Mouse (Mus musculus): ENCODE results near the gene Ltf. TPM values are rescaled to one million over a fixed set of nuclear protein-coding genes. Genes with fewer than 3 reads are reported as not detected.

The Ltf gene
- polyA plus RNA-seq, 1 experiment: 0.53 TPM

DNA sequence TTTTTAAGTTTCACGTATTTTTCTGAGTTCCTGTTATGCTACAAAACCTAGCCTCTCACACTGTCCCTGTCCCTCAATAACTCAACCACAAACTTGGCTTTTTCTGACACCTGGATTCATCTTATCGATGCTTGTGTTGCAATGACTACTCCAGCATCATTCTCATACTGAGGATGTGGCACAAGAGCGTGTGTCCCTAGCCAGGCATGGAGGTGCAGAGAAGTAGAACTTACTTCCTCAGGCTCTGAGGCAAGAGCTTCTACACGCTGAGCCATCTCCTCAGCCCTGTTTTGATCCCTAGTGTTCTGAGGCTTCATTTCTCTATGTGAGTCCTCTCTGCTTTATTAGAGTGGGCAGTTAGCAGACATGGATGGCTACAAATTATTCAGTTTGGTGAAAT is 14.6 kb downstream of the Ltf start:
- DNase-seq (ENCODE audit: low read depth): no peak
- TF ChIP-seq POLR2A (IDR thresholded peaks at IDR 0.05; ENCODE audit: borderline replicate concordance, extremely low read depth, insufficient read depth, insufficient read length, poor library complexity, severe bottlenecking): no peak

DNA sequence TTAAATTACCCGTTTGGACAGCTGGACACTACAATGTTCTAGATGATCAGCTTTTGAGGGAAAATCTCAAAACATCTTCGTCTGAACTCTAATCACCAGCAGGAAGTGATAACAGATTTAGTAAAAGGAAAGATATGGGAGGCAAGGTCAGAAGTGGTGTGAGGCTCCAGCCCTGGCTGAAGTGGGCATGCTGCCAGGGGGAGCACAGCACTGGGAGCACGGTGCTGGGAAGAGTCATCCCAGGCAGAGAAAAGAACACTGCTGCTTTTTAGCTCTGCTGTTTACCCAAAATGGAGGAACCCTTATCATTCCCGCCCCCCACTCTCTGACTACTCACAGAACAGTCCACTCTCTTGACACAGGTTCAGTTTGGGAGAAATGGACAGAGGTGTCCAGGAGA is 20.9 kb downstream of the Ltf start:
- TF ChIP-seq CTCF (IDR thresholded peaks at IDR 0.05; ENCODE audit: borderline replicate concordance, extremely low read depth, insufficient read depth, insufficient read length) (no peak), POLR2A (IDR thresholded peaks at IDR 0.05; ENCODE audit: borderline replicate concordance, extremely low read depth, insufficient read depth, insufficient read length, poor library complexity, severe bottlenecking) (no peak)
- DNase-seq (ENCODE audit: low read depth): no peak

DNA sequence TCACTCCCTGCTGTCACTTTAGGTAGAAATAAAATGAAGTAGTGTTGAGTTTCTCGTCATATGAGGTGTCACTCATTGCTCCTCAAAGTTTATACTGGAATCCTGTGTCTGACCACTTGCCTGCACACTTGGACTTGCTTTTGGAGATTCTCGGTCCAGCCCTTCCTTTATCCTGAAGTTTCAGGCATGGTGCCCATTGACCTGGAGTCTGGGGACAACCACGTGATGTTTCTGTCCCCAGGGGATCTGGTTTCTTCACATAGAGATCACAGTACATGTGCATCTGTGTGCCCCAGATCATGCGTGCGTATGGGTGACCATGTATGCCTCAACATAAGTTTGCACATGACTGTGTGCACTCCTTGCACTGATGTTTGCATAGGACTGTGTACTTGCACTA is 23.2 kb downstream of the Ltf start:
- no peak for TF ChIP-seq POLR2A (IDR thresholded peaks at IDR 0.05; ENCODE audit: borderline replicate concordance, extremely low read depth, insufficient read depth, insufficient read length, poor library complexity, severe bottlenecking)
- DNase-seq (ENCODE audit: low read depth): no peak

DNA sequence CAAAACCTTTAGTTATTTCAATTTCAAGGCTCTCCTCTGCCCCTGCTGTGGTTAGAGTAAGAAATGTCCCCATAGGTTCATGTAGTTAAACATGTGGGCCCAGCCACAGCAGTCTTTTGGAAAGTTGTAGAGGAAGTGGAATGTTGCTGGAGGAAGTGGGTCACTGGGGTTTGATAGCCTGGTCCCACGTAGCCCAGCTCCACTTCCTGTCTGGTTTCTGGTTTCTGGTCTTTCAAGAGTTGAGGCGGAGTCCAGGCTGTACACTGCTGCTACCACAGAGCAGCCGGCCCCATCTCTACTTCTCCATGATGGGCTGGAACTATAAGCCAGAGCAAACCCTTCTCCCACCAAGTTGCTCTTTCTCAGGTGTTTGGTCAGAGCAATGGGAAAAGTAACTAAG is 27.2 kb downstream of the Ltf start:
- no peak for DNase-seq (ENCODE audit: low read depth)
- TF ChIP-seq CTCF (IDR thresholded peaks at IDR 0.05; ENCODE audit: borderline replicate concordance, extremely low read depth, insufficient read depth, insufficient read length): no peak
- TF ChIP-seq POLR2A (IDR thresholded peaks at IDR 0.05; ENCODE audit: borderline replicate concordance, extremely low read depth, insufficient read depth, insufficient read length, poor library complexity, severe bottlenecking): no peak

DNA sequence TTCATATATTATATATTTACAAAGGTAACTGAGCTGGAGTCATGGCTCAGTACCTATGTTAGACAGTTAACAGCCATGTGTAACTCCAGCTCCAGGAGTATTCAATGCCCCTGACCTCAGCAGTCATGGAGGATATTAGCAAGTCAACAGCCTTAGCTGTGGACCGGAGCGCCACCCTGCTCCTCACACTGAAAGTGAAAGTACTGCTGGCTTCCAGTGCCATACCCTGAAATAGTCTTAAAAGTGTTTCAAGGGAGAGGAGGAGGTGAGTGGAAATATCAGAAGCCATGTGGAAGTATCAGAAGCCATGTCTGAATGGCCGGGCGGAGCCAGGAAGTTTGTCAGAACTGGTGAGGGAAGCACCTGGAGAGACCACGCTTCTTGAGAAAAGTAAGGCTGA is 28.2 kb downstream of the Ltf start:
- DNase-seq (ENCODE audit: low read depth): no peak

DNA sequence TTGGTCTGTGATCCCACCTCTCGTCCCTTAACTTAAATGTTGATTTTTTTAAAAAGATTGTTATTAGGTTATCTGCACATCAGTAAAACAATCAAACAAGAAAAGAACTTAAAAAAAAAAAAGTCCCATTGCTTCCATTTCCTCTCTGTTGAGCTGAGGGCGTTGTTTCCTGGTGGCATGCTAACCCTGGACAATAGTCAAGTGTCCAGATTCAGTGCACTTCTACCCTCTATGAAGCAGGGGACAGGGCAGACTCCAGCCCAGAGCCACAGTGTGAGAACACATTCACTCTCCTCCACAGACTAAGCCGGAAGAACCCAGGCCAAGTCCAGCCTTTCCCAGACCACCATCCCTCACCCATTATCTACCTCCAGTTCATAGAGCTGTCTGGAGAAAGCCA is 29.4 kb downstream of the Ltf start:
- no peak for DNase-seq (ENCODE audit: low read depth)
- no peak for TF ChIP-seq CTCF (IDR thresholded peaks at IDR 0.05; ENCODE audit: borderline replicate concordance, extremely low read depth, insufficient read depth, insufficient read length)
- no peak for TF ChIP-seq POLR2A (IDR thresholded peaks at IDR 0.05; ENCODE audit: borderline replicate concordance, extremely low read depth, insufficient read depth, insufficient read length, poor library complexity, severe bottlenecking)

More for the DNA sequence above, 28.2 kb downstream of the Ltf start:
- no peak for TF ChIP-seq CTCF (IDR thresholded peaks at IDR 0.05; ENCODE audit: borderline replicate concordance, extremely low read depth, insufficient read depth, insufficient read length)
- TF ChIP-seq POLR2A (IDR thresholded peaks at IDR 0.05; ENCODE audit: borderline replicate concordance, extremely low read depth, insufficient read depth, insufficient read length, poor library complexity, severe bottlenecking): no peak

DNA sequence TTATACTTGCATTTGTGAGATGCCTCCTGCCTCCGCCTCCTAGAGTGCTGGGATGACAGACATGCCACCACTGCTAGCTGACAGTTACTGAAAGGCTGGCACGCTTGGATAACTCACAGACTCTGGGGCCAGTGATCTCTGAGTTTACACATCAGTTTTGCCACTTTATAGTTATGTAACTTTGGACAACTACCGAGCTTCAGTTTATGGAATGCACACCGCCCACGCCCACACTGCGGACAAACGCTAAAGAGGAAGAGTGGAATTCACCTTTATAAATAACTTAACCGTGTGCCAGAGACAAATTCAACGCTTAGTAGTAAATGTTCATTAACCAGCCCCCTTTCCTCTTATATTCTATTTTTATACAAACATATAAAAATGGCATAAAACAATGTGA is 35.9 kb downstream of the Ltf start:
- DNase-seq (ENCODE audit: low read depth): no peak
- TF ChIP-seq CTCF (IDR thresholded peaks at IDR 0.05; ENCODE audit: borderline replicate concordance, extremely low read depth, insufficient read depth, insufficient read length) (no peak), POLR2A (IDR thresholded peaks at IDR 0.05; ENCODE audit: borderline replicate concordance, extremely low read depth, insufficient read depth, insufficient read length, poor library complexity, severe bottlenecking) (no peak)

DNA sequence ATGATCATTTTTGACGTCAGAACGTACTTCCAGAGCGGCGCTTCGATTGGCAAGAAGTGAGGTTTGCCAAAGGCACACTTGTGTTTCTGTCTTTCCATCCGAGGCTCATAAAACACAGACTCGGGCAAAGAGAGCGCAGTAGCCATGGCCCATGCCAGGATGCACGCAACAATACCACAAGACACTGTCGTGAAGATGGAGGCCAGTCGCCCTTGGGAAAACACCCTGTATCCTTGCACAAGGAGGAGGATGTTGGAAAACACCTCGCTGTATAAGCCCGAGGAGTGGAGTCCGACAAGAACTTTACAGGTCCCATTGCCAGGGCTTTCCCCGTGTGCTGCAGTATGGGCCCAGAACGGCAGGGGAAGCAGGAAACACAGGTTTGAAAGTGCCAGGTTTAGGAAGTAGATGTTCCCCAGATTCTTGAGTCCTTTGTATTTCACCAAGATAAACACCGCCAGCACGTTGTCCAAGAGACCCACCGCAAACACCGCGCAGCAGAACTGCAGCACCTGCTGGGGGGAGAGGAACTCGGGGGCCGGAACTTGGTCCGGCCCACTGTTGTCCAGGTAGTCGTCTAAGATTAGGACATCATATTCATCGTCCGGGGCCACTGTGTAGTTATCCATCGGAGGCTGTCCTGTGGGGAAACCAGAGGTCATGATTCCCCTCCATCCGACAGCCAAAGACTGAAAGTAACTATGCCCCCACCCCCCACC is 36.9 kb downstream of the Ltf start:
- no peak for TF ChIP-seq CTCF (IDR thresholded peaks at IDR 0.05; ENCODE audit: borderline replicate concordance, extremely low read depth, insufficient read depth, insufficient read length)
- TF ChIP-seq POLR2A (IDR thresholded peaks at IDR 0.05; ENCODE audit: borderline replicate concordance, extremely low read depth, insufficient read depth, insufficient read length, poor library complexity, severe bottlenecking): no peak
- DNase-seq (ENCODE audit: low read depth): no peak

DNA sequence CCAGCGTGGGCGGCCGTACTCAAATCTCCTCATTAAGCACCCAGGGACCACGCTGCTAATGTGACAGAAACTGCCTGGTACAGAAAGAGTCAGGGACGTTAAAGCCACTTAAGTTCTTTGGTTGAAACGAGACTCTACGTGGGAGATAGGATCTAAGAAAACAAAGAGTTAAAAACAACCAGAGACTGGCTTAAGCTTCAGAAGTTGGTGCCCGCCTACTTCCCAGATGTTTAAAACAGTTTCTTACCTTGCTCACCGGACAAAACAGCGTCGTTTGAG is 37.4 kb downstream of the Ltf start:
- no peak for TF ChIP-seq POLR2A (IDR thresholded peaks at IDR 0.05; ENCODE audit: borderline replicate concordance, extremely low read depth, insufficient read depth, insufficient read length, poor library complexity, severe bottlenecking)
- TF ChIP-seq CTCF (IDR thresholded peaks at IDR 0.05; ENCODE audit: borderline replicate concordance, extremely low read depth, insufficient read depth, insufficient read length): no peak
- no peak for DNase-seq (ENCODE audit: low read depth)

DNA sequence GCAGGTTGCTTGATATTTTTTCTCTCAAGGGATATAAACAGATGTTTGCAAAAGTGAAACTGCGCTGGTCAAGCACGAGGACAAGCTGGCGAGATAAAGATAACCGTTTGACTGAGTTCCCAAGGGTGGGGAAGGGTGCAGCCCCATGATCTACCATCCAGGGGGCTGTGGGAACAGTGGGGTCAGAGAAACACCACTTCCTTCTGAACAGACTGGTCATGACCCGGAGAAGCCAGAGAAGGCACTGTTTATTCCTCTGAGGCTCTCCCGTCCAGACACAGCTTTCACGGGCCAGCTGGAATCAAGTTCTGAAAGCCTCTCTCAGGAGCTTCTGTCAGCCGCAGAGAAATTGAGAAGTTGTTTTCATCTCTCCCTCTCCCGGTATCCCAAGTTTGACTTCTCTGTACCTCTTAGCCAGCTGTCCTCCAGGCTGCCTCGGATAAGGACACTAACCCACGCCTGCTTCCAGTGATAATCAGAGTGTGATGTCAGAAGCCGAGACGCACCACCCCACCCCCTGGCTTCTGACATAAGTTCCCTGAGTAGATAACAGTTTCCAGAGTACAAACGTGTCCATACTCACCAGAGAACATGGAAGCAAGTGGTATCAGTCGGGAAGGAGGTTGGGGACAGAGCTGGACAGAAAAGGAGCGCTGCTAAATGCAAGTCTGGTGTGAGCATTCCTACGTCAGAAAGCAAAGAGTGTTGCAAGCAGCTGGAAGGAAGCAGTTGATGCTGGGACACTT is 37.9 kb downstream of the Ltf start, which contains the start of gene Ccrl2:
TSS of gene Ccrl2 (minus strand) at position 722 of the 746 bp plus-strand sequence.
- no peak for DNase-seq (ENCODE audit: low read depth)
- no peak for TF ChIP-seq POLR2A (IDR thresholded peaks at IDR 0.05; ENCODE audit: borderline replicate concordance, extremely low read depth, insufficient read depth, insufficient read length, poor library complexity, severe bottlenecking)
- no peak for TF ChIP-seq CTCF (IDR thresholded peaks at IDR 0.05; ENCODE audit: borderline replicate concordance, extremely low read depth, insufficient read depth, insufficient read length)

DNA sequence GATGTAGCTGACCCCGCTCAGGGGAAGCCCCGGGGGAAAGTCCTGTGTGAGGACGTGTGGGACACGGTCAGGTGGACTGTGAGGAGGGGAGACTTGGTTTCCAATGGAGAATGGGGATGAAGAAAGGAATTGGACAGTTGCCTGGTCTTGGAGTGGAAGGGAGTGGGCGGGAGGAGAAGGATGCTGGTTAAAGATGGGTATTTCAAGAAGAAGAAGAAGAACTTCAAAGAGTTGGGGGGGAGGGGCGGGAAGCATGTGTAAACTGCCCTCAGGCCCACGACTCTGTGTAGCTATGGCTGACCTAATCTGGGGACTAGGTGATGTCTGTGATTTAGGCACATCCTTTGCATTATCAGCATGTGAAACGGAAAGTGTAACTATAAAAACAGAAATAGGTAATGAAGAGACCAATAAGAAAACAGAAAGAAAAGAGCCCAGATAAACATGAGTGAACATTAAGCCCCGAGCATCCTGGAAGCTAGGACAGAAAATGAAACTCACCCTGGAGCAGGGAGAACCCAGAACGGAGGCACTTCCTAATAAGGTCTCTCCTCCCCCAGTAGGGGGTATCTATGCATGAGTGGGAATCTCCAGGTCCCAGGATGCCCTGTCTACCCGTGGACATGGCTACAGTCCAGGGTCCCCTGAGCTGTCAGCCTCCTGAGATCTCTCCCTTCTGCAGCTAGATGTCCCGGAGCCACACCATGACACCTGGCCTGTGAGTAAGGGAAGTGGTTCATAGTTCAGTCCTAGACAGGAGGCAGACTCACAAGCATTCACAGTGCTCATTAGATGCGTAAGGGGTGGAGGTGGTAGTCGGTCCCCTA is 38.7 kb downstream of the Ltf start:
- TF ChIP-seq POLR2A (IDR thresholded peaks at IDR 0.05; ENCODE audit: borderline replicate concordance, extremely low read depth, insufficient read depth, insufficient read length, poor library complexity, severe bottlenecking) (no peak), CTCF (IDR thresholded peaks at IDR 0.05; ENCODE audit: borderline replicate concordance, extremely low read depth, insufficient read depth, insufficient read length) (no peak)

More for the DNA sequence above, 38.7 kb downstream of the Ltf start:
- no peak for DNase-seq (ENCODE audit: low read depth)

Measured in brain, embryonic 14.5 days (tissue).